Mouse (Mus musculus): ENCODE data around the gene Bicd1.

DNA sequence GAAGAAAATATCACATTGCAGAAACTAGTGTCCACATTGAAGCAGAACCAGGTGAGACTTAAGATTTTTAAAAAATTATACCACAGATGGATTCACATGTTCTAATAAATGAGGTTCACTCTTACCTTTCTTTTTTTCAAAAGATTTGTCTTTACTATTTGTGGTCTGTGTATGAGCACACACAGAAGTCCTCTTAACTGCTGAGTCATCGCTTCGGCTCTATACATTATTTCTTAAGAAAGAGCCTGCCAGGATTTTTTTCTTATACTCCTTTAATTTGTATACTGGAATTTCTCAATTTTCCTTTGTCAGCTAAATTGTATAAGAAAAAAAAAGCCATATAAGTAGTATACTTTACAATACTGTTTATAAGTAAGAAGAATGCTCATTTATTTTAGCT is 86.0 kb downstream of the Bicd1 start:
- TF ChIP-seq POLR2A (IDR thresholded peaks at IDR 0.05; ENCODE audit: borderline replicate concordance, low read depth, low read length) = no peak
- TF ChIP-seq CTCF (IDR thresholded peaks at IDR 0.05; ENCODE audit: low read depth, low read length) = no peak

Data from bone marrow macrophage, adult 2 months (primary cell).